Mouse (Mus musculus) bone marrow, adult 2 months (tissue): Measurements from ENCODE around the gene Hnrnpk.

Source experiments
- CTCF ChIP-seq: fragments of 200-500 bp; IDR thresholded peaks from 2 replicates; pipeline ENCODE4 v1.5.1; 2011; ENCODE audit warnings: low read length, control low read depth; ENCODE audit not compliant: control insufficient read depth, insufficient read depth
- POLR2A ChIP-seq: fragments of 200-500 bp; IDR thresholded peaks from 2 replicates; pipeline ENCODE4 v1.6.1; 2011; ENCODE audit warnings: low read depth, mild to moderate bottlenecking, control low read depth, low read length, borderline replicate concordance; ENCODE audit not compliant: control insufficient read depth

DNA sequence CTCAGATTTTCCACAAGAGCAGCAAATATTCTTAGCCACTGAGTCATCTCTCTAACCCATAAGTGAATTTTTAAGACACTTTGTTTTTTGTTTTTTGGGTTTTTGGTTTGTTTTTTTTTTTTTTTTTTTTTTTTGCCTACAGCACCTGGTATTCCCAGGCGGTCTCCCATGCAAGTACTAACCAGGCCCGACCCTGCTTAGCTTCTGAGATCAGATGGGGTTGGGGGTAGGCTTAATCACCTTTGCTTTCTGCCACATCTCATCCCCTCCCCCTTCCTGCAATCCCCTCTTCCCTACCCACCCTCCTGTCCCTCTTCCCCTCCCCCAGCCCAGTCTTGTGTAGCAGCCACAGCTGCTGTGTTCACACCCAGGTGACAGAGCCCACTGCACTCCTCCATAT, 36.6 kb upstream of the Hnrnpk start:
- TF ChIP-seq CTCF = no peak
- no peak for TF ChIP-seq POLR2A
